In genomic region chr10:14589667-14590066, GRCm38 (mm10) we compare ENCODE assay signal across 18 mouse cellular contexts. TPM values are rescaled to one million over a fixed set of nuclear protein-coding genes. Genes with fewer than 3 reads are reported as not detected.
A peak's percentile ranks its signal among the peaks of the same experiment; 100 is the strongest.
DNase-seq lines count a peak whose midpoint lies in the region; ATAC-seq lines count a peak whose summit lies in the region.
"Had no signal": no experiment of that assay in that cellular context is flagged by ENCODE, and none has a peak within 500 bp of the region (broad histone marks: within the 10 kb centered on the region; RNA-seq: fewer than 3 reads in every experiment).

No protein-coding gene starts in this region.

- peak; percentile 72 for ATAC-seq in granulocyte monocyte progenitor cell, adult 5-6 weeks (replicated peaks; ENCODE audit: poor library complexity, severe bottlenecking)
- peak; percentile 82 for ATAC-seq in megakaryocyte progenitor cell, adult 5-6 weeks (replicated peaks; ENCODE audit: poor library complexity)
- ATAC-seq: forebrain, embryonic 14.5 days; forebrain, embryonic 16.5 days had no signal

- DNase-seq in 416B (ENCODE audit: low read depth) = peak; percentile 25
- DNase-seq in MEL-GATA-1-ER (ENCODE audit: extremely low read depth, low read depth) = peak; percentile 4
- no peak for DNase-seq in adrenal gland, postnatal 36 days
- DNase-seq in layer of hippocampus, adult 11-12 months (ENCODE audit: low spot score) = no peak
- no peak for DNase-seq in cerebellum, adult 8-10 months
- DNase-seq: adrenal gland, adult 2 months; adrenal gland, postnatal 10 days; adrenal gland, postnatal 25 days; cerebellum, adult 11-12 months; cerebellum, adult 2 months; cerebellum, adult 9-11 months; cerebellum, postnatal 14 days; cerebellum, postnatal 36 days; embryo, embryonic 11 days had no signal

RNA-seq across cellular contexts. Expression of gene Adgrg6, which starts 44.2 kb away (rescaled TPM):
- 0.37 and 1.3 TPM in 2 replicates for total RNA-seq in granulocyte monocyte progenitor cell, adult 5-6 weeks (2014; fragmentation: Nextera tagmentation)
- 0.52 and 0.65 TPM in 2 replicates for total RNA-seq in granulocyte monocyte progenitor cell, adult 5-6 weeks (2017)
- 0.32 and 0.59 TPM in 2 replicates for total RNA-seq in megakaryocyte progenitor cell, adult 5-6 weeks (2015)
- total RNA-seq in megakaryocyte progenitor cell, adult 5-6 weeks (2017) = 0.30 and 0.75 TPM in 2 replicates
- total RNA-seq in adrenal gland, postnatal 36 days (2021) = 1 to 10 TPM; 1.4 to 1.5 TPM

Comparison
In these comparisons a context has a peak if more than half of its experiments do, and no peak if none do; other contexts are left out.
1. DNase-seq: peak in 416B (single experiment) and MEL-GATA-1-ER (single experiment); none in adrenal gland, postnatal 36 days (0 of 2), layer of hippocampus, adult 11-12 months (single experiment) and cerebellum, adult 8-10 months (single experiment).